Mouse (Mus musculus): ENCODE results near the gene Ccdc85b. TPM values are rescaled to one million over a fixed set of nuclear protein-coding genes. Genes with fewer than 3 reads are reported as not detected.

Ccdc85b gene
- total RNA-seq (2012; rRNA removed), result 4.9 and 5.4 TPM in 2 replicates

DNA sequence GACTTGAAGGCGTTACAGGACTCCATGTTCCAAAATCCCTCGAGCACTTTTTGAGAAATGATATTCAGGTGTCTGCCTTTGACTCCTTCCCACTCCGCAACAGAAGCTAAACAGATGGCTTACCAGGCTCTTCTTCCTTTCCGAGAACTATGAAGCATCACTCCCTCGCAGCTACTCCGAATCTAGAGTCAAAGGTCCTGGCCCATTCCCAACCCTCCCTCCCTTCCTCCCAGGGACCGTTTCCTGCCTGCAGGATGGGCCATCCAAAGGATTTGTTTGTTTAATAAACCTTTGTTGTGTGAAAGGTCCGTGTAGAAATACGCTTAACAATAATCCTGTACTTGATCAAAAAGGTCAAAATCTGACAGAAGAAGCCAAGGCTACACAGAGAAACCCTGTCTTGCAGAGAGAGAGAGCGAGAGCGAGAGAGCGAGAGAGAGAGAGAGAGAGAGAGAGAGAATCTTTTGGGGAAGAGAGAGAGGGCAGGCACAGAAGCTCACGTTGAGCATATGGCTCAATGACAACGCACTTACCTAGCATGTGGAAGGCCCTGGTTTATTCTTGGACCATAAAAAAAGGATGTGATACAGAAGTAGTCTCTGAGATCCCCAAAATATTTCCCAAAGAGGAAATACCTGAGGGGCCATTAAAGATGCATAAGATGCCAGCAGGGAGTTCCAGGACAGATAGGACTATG is at the start of gene Ccdc85b:
TSS of gene Ccdc85b (minus strand) at position 149 of the 697 bp plus-strand sequence.
- Histone ChIP-seq H3K9ac (ENCODE audit: insufficient read depth, low read depth, low read length, poor library complexity, severe bottlenecking) (peak within 1 kb of the TSS; percentile 81), H3K4me3 (ENCODE audit: insufficient read depth in 1 of 2, low read depth in 1 of 2, low read length in 2 of 2, poor library complexity in 1 of 2, severe bottlenecking in 1 of 2) (peak within 1 kb of the TSS; percentile 77 to 96), H3K36me3 (ENCODE audit: control insufficient read depth, insufficient read depth, low read length, poor library complexity, severe bottlenecking) (peaks cover 11% of the 10 kb centered on the region; the same call in 1 of the 2 replicates), H3K27ac (ENCODE audit: insufficient read depth, low read depth, low read length, poor library complexity, severe bottlenecking) (no peak within 1 kb of the TSS), H3K9me3 (ENCODE audit: control insufficient read depth, insufficient read depth, low read depth, low read length) (no peaks in the 10 kb centered on the region), H3K4me1 (ENCODE audit: control insufficient read depth in 2 of 2, insufficient read depth in 2 of 2, low read length in 2 of 2, poor library complexity in 1 of 2) (peaks cover 2 to 9% of the 10 kb centered on the region in 2 experiments; a peak in 3 of 4 replicates)
- in situ Hi-C loops (cut with MboI; ENCODE audit: low sequenced_read_pairs in 2 of 2, unreplicated experiment in 2 of 2), result no loop called here
- no peak for DNase-seq (ENCODE audit: low read depth, low spot score)
- TF ChIP-seq ZNF384 (IDR thresholded peaks at IDR 0.05; ENCODE audit: low read depth, low read length) (no peak), MAFK (IDR thresholded peaks at IDR 0.05; ENCODE audit: insufficient read depth, low read depth, low read length) (no peak), HCFC1 (IDR thresholded peaks at IDR 0.05; ENCODE audit: borderline replicate concordance, insufficient read depth, low read length) (no peak), CHD2 (IDR thresholded peaks at IDR 0.05; ENCODE audit: low read depth, low read length) (no peak), ZC3H11A (IDR thresholded peaks at IDR 0.05; ENCODE audit: borderline replicate concordance, low read depth, low read length) (no peak)

DNA sequence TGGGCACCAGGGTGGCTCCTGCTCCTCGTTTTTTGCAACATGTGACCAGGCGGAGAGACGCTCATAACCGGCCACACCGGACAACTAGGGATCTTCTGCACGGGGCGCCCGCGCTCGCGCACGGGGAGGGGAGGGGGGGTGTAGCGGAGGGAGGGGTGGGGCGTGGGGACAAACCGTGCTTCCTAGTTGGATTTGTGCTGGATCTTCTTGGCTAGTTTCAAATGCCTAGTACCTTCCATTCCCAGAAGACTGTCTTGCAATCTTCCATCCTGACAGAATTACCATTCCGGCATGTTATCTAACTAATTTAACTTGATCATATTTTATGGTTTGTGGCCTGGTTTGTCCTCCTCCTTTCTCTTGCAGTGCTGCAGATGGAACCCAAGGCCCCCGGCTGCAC is 46.0 kb upstream of the Ccdc85b start, which contains the start of gene 1700020D05Rik:
TSS of gene 1700020D05Rik (minus strand) at position 101 of the 400 bp plus-strand sequence.
- 0 out of 2 replicates have a peak within 1 kb of the TSS, but pooled peaks have one; percentile 2 for H3K9ac ChIP-seq (ENCODE audit: insufficient read depth, low read depth, low read length, poor library complexity, severe bottlenecking)
- no peak for DNase-seq (ENCODE audit: low read depth, low spot score)
- H3K4me3 ChIP-seq (ENCODE audit: insufficient read depth in 1 of 2, low read depth in 1 of 2, low read length in 2 of 2, poor library complexity in 1 of 2, severe bottlenecking in 1 of 2), result peak within 1 kb of the TSS; percentile 39 to 50
- in situ Hi-C loops (cut with MboI; ENCODE audit: low sequenced_read_pairs in 2 of 2, unreplicated experiment in 2 of 2), result no loop called here
- H3K27ac ChIP-seq (ENCODE audit: insufficient read depth, low read depth, low read length, poor library complexity, severe bottlenecking), result no peak within 1 kb of the TSS
- H3K9me3 ChIP-seq (ENCODE audit: control insufficient read depth, insufficient read depth, low read depth, low read length), result no peaks in the 10 kb centered on the region
- TF ChIP-seq MAFK (IDR thresholded peaks at IDR 0.05; ENCODE audit: insufficient read depth, low read depth, low read length) (no peak), ZNF384 (IDR thresholded peaks at IDR 0.05; ENCODE audit: low read depth, low read length) (no peak), HCFC1 (IDR thresholded peaks at IDR 0.05; ENCODE audit: borderline replicate concordance, insufficient read depth, low read length) (no peak), CHD2 (IDR thresholded peaks at IDR 0.05; ENCODE audit: low read depth, low read length) (no peak), ZC3H11A (IDR thresholded peaks at IDR 0.05; ENCODE audit: borderline replicate concordance, low read depth, low read length) (no peak)
- peaks cover 0 to 2% of the 10 kb centered on the region in 2 experiments; a peak in 1 of 4 replicates for H3K4me1 ChIP-seq (ENCODE audit: control insufficient read depth in 2 of 2, insufficient read depth in 2 of 2, low read length in 2 of 2, poor library complexity in 1 of 2)
- H3K36me3 ChIP-seq (ENCODE audit: control insufficient read depth, insufficient read depth, low read length, poor library complexity, severe bottlenecking), result no peaks in the 10 kb centered on the region

DNA sequence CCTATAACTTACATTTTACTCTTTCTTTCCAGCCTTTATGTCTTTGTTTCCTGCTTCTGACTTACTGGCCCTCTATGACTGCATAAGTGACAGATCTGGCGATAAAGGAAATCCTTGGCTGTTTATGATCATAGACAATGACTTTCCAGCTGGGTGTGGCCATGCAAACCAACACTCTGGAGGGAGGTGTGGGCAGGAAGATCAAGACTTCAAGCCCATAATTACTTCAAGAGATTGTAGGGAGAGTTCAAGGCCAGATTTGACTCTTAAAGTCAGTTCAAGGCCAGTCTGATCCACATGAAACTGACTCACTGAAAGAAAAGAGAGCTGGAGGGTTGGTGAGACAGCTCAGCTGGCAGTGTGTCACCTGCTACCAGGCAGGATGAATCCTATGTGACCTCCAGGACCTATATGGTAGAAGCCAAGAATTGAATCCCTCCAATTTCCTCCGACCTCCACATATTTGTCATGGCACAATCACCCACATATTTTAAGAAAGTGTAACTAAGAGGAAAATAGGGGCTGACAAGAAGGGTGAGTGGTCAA is 42.7 kb upstream of the Ccdc85b start:
- in situ Hi-C loops (cut with MboI; ENCODE audit: low sequenced_read_pairs in 2 of 2, unreplicated experiment in 2 of 2), result no loop called here
- Histone ChIP-seq H3K4me3 (ENCODE audit: insufficient read depth in 1 of 2, low read depth in 1 of 2, low read length in 2 of 2, poor library complexity in 1 of 2, severe bottlenecking in 1 of 2) (no peak overlapping the region), H3K9ac (ENCODE audit: insufficient read depth, low read depth, low read length, poor library complexity, severe bottlenecking) (no peak overlapping the region), H3K9me3 (ENCODE audit: control insufficient read depth, insufficient read depth, low read depth, low read length) (no peaks in the 10 kb centered on the region), H3K27ac (ENCODE audit: insufficient read depth, low read depth, low read length, poor library complexity, severe bottlenecking) (no peak overlapping the region), H3K4me1 (ENCODE audit: control insufficient read depth in 2 of 2, insufficient read depth in 2 of 2, low read length in 2 of 2, poor library complexity in 1 of 2) (peaks cover 0 to 9% of the 10 kb centered on the region in 2 experiments; a peak in 1 of 4 replicates), H3K36me3 (ENCODE audit: control insufficient read depth, insufficient read depth, low read length, poor library complexity, severe bottlenecking) (peaks cover 13% of the 10 kb centered on the region; the same call in 1 of the 2 replicates)
- TF ChIP-seq MAFK (IDR thresholded peaks at IDR 0.05; ENCODE audit: insufficient read depth, low read depth, low read length) (no peak), CHD2 (IDR thresholded peaks at IDR 0.05; ENCODE audit: low read depth, low read length) (no peak), ZNF384 (IDR thresholded peaks at IDR 0.05; ENCODE audit: low read depth, low read length) (no peak), ZC3H11A (IDR thresholded peaks at IDR 0.05; ENCODE audit: borderline replicate concordance, low read depth, low read length) (no peak), HCFC1 (IDR thresholded peaks at IDR 0.05; ENCODE audit: borderline replicate concordance, insufficient read depth, low read length) (no peak)
- DNase-seq (ENCODE audit: low read depth, low spot score), result no peak

DNA sequence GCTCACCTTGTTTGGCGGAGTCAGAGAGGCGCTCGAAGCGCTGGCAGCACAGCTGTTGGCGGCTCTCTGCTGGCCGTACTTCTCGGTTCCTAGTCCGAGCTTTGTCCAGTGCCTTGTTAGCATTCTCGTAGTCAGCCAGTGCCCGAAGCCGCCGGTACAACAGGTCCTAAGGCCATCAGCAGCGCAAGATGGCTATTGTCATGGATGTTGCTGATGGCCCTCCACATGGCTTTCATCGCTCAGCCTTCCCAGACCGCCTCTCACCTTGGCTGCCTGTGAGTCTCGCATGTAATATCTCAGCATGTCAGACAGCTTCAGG is 38.3 kb upstream of the Ccdc85b start:
- H3K9me3 ChIP-seq (ENCODE audit: control insufficient read depth, insufficient read depth, low read depth, low read length), result no peaks in the 10 kb centered on the region
- DNase-seq (ENCODE audit: low read depth, low spot score), result no peak
- H3K4me1 ChIP-seq (ENCODE audit: control insufficient read depth in 2 of 2, insufficient read depth in 2 of 2, low read length in 2 of 2, poor library complexity in 1 of 2), result peaks cover 2 to 21% of the 10 kb centered on the region in 2 experiments; a peak in 3 of 4 replicates
- no peak overlapping the region for H3K4me3 ChIP-seq (ENCODE audit: insufficient read depth in 1 of 2, low read depth in 1 of 2, low read length in 2 of 2, poor library complexity in 1 of 2, severe bottlenecking in 1 of 2)
- H3K27ac ChIP-seq (ENCODE audit: insufficient read depth, low read depth, low read length, poor library complexity, severe bottlenecking), result no peak overlapping the region
- peaks cover 37% of the 10 kb centered on the region for H3K36me3 ChIP-seq (ENCODE audit: control insufficient read depth, insufficient read depth, low read length, poor library complexity, severe bottlenecking)
- H3K9ac ChIP-seq (ENCODE audit: insufficient read depth, low read depth, low read length, poor library complexity, severe bottlenecking), result no peak overlapping the region
- TF ChIP-seq ZNF384 (IDR thresholded peaks at IDR 0.05; ENCODE audit: low read depth, low read length) (no peak), CHD2 (IDR thresholded peaks at IDR 0.05; ENCODE audit: low read depth, low read length) (no peak), ZC3H11A (IDR thresholded peaks at IDR 0.05; ENCODE audit: borderline replicate concordance, low read depth, low read length) (no peak), HCFC1 (IDR thresholded peaks at IDR 0.05; ENCODE audit: borderline replicate concordance, insufficient read depth, low read length) (no peak), MAFK (IDR thresholded peaks at IDR 0.05; ENCODE audit: insufficient read depth, low read depth, low read length) (no peak)
- in situ Hi-C loops (cut with MboI; ENCODE audit: low sequenced_read_pairs in 2 of 2, unreplicated experiment in 2 of 2), result no loop called here
